Mouse (Mus musculus): ENCODE results near the gene Fan1. TPM values are rescaled to one million over a fixed set of nuclear protein-coding genes. Genes with fewer than 3 reads are reported as not detected.

Gene Fan1
- total RNA-seq, 2 experiments from 2014 or later: 6.3 to 6.9 TPM

GRCm38 (mm10) chr7:64349147-64349861, 24.6 kb downstream of the Fan1 start:
- ATAC-seq (replicated peaks; ENCODE audit: low FRiP score, low TSS enrichment, poor library complexity, severe bottlenecking): no peak

GRCm38 (mm10) chr7:64347813-64348212, 26.1 kb downstream of the Fan1 start:
- no peak for ATAC-seq (replicated peaks; ENCODE audit: low FRiP score, low TSS enrichment, poor library complexity, severe bottlenecking)

- ATAC-seq (replicated peaks; ENCODE audit: low FRiP score, low TSS enrichment, poor library complexity, severe bottlenecking): no peak
Measured at GRCm38 (mm10) chr7:64332686-64333085, 41.2 kb downstream of the Fan1 start.

GRCm38 (mm10) chr7:64331309-64331708, 42.6 kb downstream of the Fan1 start:
- ATAC-seq (replicated peaks; ENCODE audit: low FRiP score, low TSS enrichment, poor library complexity, severe bottlenecking): no peak

GRCm38 (mm10) chr7:64327486-64327885, 46.4 kb downstream of the Fan1 start:
- ATAC-seq (replicated peaks; ENCODE audit: low FRiP score, low TSS enrichment, poor library complexity, severe bottlenecking): no peak

GRCm38 (mm10) chr7:64326892-64327291, 47.0 kb downstream of the Fan1 start:
- peak; percentile 99 for ATAC-seq (replicated peaks; ENCODE audit: low FRiP score, low TSS enrichment, poor library complexity, severe bottlenecking)

- ATAC-seq (replicated peaks; ENCODE audit: low FRiP score, low TSS enrichment, poor library complexity, severe bottlenecking): no peak
Measured at GRCm38 (mm10) chr7:64321658-64322057, 52.2 kb downstream of the Fan1 start.

GRCm38 (mm10) chr7:64321125-64321524, 52.8 kb downstream of the Fan1 start:
- no peak for ATAC-seq (replicated peaks; ENCODE audit: low FRiP score, low TSS enrichment, poor library complexity, severe bottlenecking)

GRCm38 (mm10) chr7:64312811-64313210, 61.1 kb downstream of the Fan1 start:
- ATAC-seq (replicated peaks; ENCODE audit: low FRiP score, low TSS enrichment, poor library complexity, severe bottlenecking): no peak

- ATAC-seq (replicated peaks; ENCODE audit: low FRiP score, low TSS enrichment, poor library complexity, severe bottlenecking): no peak
Measured at GRCm38 (mm10) chr7:64310756-64311155, 63.1 kb downstream of the Fan1 start.

GRCm38 (mm10) chr7:64310241-64310640, 63.7 kb downstream of the Fan1 start:
- ATAC-seq (replicated peaks; ENCODE audit: low FRiP score, low TSS enrichment, poor library complexity, severe bottlenecking): no peak

Other genes starting within 250 kb of the Fan1 start
- 3.1 and 6.3 TPM in 2 replicates for gene Trpm1, start 220.3 kb downstream of the Fan1 start, total RNA-seq (2014; fragmentation: Nextera tagmentation)
- not detected in 2 replicates for gene Trpm1, start 220.3 kb downstream of the Fan1 start, total RNA-seq (2017)
- 6.5 and 12.4 TPM in 2 replicates for gene Mtmr10, start 86.4 kb downstream of the Fan1 start, total RNA-seq (2014; fragmentation: Nextera tagmentation)
- gene Mtmr10, start 86.4 kb downstream of the Fan1 start, total RNA-seq (2017): 1.6 and 2.9 TPM in 2 replicates
- gene Mphosph10, start 18.2 kb upstream of the Fan1 start, total RNA-seq (2014; fragmentation: Nextera tagmentation): 62.4 and 71.1 TPM in 2 replicates
- 180 and 206 TPM in 2 replicates for gene Mphosph10, start 18.2 kb upstream of the Fan1 start, total RNA-seq (2017)
- gene Mcee, start 18.5 kb upstream of the Fan1 start, total RNA-seq (2014; fragmentation: Nextera tagmentation): 45.6 and 49.8 TPM in 2 replicates
- gene Mcee, start 18.5 kb upstream of the Fan1 start, total RNA-seq (2017): 80.3 and 112 TPM in 2 replicates
- not detected in 2 replicates for gene Apba2, start 127.6 kb upstream of the Fan1 start, total RNA-seq (2014; fragmentation: Nextera tagmentation)
- gene Apba2, start 127.6 kb upstream of the Fan1 start, total RNA-seq (2017): not detected in 2 replicates

All from megakaryocyte-erythroid progenitor cell, adult 5-6 weeks (primary cell).